Mouse (Mus musculus): ENCODE measurements around the gene Slc25a25. TPM values are rescaled to one million over a fixed set of nuclear protein-coding genes. Genes with fewer than 3 reads are reported as not detected.

Gene Slc25a25
- 4.1 TPM for polyA plus RNA-seq (2017; shearing (Covaris generic))

DNA sequence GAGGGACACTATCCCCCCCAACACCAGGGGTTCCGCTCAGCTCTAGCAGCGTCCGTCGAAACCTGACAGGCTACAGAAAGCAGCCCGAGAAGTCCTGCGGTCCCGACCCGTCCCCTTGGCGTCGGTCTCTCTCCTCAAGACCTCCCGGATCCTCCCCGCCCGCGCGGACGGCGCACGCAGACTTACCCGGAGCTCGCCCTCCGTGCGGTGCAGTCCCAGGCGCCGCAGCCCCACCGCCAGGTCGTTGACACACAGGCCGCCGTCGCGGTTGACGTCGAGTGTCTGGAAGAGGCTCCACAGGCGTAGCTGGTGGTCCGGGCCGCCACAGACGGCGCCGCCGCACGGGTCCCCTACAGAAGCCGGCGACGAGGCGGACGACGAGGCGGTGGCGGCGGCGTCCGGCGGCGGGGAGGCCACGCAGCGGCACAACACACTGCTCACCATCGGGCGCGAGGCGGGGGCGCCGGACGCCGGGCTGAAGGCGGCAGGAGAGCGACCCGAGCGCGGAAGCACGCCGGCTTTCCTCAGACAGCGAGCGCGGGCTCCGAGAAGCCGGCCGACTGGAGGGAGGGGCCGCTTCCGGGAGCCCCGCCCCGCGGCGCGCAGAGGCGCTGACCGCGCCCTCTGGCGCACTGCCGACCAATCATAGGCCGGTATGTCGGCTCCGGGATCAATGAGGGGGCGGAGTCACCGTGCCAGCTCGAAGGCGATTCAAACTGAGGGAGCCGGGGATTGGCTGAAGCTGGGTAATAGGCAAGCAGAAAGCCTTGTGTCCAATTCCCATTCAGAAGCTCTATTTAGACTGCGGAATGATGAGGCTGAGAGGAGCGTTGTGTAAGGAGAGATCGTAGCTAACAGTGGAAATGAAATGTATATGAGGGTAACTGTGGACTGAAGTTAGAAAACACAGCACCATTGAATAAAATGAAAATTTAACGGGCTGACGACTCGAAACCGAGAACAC lies at the start of gene Slc25a25:
Slc25a25 (minus strand) TSS at position 565 of the 964 bp plus-strand sequence.

DNA sequence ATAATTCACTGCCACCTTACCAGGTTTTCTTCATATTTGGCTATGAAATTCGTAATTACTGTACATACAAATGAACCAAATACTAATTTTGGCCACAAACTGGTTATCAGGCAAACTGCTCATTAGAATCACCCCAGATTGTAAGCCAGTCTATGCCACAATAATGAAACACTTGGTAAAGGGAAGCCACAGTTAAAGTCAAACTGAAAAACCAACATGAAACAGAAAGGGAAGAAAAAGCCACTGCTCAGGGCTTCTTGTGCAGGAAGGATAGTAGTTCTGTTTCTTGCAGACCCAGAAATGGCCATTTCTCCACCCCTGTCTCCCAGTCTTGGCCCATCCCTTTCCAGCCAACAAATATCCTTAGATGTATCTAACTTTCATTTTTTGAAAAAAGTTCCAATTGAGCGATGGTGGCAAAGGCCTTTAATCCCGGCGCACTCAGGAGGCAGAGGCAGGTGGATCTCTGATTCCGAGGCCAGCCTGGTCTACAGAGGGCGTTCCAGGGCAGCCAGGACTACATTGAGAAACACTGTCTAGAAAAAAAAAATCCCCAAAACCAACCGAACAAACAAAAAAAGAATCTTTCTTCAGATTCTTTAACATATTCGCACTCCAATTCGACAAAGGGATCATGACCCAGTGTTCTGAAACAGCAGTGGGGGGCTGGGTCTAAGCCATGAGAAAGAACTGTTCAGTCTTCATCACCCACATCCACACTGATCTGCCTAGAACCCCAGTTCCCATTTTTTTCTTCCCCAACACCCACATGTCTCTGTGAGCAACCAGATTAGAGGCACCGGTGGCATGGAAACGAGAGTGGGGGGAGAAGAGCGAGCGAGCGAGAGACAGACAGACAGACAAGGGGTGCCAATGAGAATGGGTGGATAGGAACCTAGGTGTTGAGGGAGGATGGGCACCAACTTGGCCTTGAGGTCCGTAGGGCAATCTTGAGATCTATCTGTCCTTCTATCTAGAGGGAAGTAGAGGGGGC lies 1.2 kb downstream of the Slc25a25 start, which contains the start of gene Naif1:
Naif1 (plus strand) TSS at position 697 of the 994 bp plus-strand sequence.

DNA sequence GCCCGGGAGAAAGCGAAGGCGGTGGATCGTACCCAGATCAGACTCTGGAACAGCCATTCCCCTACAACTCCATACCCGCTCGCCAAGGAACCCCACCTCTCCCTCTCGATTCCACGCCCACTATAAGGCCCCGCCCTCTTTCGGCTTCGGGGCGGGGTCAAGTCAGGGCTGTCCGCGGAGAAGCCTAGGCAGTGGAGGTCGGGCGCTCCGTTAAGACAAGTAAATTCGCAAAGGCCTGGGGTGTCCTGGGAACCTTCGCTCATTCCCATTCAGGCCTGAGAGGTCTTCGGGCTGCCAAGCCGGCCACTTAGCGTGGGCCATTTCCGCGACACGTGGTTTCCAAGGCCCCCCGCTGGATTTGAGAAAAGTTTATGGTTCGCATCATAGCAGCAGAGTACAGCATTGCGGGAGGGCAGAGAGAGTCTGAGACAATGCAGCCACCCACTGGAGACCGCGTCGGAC lies 55.7 kb downstream of the Slc25a25 start, which contains the start of gene Ptges2:
Ptges2 (plus strand) TSS at position 413 of the 462 bp plus-strand sequence.

DNA sequence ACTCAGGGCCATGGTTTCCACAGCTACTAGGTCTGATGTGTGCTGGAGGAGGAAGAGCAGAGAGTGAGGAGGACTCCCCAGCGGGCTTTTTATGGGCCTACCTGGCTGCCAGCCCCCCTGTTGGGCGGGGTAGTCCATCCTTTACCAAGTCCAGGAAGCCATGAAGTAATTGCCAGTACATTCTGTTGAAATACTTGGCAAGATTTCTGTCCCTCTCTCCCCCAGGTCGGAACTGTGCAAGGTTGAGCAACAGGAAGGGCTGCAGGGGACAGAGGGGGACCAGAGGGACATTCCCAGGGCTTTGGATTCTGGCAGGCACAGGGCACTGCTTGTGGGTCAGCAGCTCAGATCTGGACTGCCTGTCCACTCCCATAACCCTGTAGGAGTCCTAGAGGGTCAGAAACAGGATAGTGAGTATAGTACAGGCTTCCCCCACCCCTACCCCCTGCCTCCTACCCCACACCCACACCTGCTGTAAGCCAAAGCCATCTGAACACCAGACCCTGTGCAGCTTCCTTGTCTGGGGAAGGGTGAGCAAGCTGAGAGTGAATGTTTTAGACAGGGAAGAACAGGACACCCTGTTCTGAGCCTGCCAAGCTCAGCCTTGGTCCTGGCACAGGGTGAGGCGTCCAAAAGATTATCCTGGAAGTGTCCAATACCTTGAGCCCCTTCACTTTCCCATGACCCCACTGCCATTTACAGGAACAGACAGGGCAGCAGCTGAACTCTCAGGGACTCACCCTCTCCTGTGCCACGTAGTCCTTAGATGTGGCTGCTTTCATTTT lies 63.3 kb downstream of the Slc25a25 start, which contains the start of gene Lcn2:
Lcn2 (minus strand) TSS at position 547 of the 785 bp plus-strand sequence.

DNA sequence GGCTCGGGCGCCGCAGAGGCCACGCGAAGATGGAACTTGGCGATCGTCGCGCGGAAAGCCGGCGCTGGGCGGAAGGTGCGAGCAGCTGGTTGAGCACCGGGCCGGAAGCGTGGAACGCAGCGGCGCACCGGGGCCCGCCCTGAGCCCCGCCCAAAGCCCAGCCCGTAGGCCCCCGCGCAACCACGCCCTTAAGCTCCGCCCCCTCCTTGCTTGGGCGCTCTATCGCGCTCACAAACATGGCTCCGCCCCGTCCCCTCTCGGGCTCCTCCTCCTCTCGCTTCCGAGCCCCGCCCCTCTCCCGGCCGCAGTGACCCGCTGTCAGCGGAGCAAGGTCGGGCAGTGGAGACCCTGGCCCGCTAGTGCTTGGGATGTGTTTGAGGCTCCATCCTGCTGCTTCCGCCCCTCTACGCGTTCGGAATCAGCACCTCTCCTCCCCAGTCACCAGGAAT lies 69.4 kb downstream of the Slc25a25 start, which contains the start of gene 1110008P14Rik:
1110008P14Rik (minus strand) TSS at position 164 of the 449 bp plus-strand sequence.

Other genes starting within 250 kb of the Slc25a25 start
- 11.7 TPM for gene Pomt1, start 214.9 kb downstream of the Slc25a25 start, polyA plus RNA-seq (2017; shearing (Covaris generic))
- 90.7 TPM for gene Uck1, start 191.3 kb downstream of the Slc25a25 start, polyA plus RNA-seq (2017; shearing (Covaris generic))
- gene Golga2, start 164.1 kb downstream of the Slc25a25 start, polyA plus RNA-seq (2017; shearing (Covaris generic)), result 45.3 TPM
- 279 TPM for gene Swi5, start 163.4 kb downstream of the Slc25a25 start, polyA plus RNA-seq (2017; shearing (Covaris generic))
- 122 TPM for gene Ciz1, start 99.1 kb downstream of the Slc25a25 start, polyA plus RNA-seq (2017; shearing (Covaris generic))
- not detected for gene Dnm1, start 98.1 kb downstream of the Slc25a25 start, polyA plus RNA-seq (2017; shearing (Covaris generic))
- gene 1110008P14Rik, start 69.5 kb downstream of the Slc25a25 start, polyA plus RNA-seq (2017; shearing (Covaris generic)), result 85.2 TPM
- not detected for gene Lcn2, start 63.2 kb downstream of the Slc25a25 start, polyA plus RNA-seq (2017; shearing (Covaris generic))
- gene Ptges2, start 55.5 kb downstream of the Slc25a25 start, polyA plus RNA-seq (2017; shearing (Covaris generic)), result 2.2 TPM
- 8.3 TPM for gene Naif1, start 988 bp downstream of the Slc25a25 start, polyA plus RNA-seq (2017; shearing (Covaris generic))
- 59.5 TPM for gene Fam102a, start 83.9 kb upstream of the Slc25a25 start, polyA plus RNA-seq (2017; shearing (Covaris generic))
- gene Dpm2, start 119.4 kb upstream of the Slc25a25 start, polyA plus RNA-seq (2017; shearing (Covaris generic)), result 142 TPM
- not detected for gene Pip5kl1, start 123.4 kb upstream of the Slc25a25 start, polyA plus RNA-seq (2017; shearing (Covaris generic))
- gene 9430097D07Rik, start 124.2 kb upstream of the Slc25a25 start, polyA plus RNA-seq (2017; shearing (Covaris generic)), result not detected
- 47.0 TPM for gene St6galnac4, start 135.7 kb upstream of the Slc25a25 start, polyA plus RNA-seq (2017; shearing (Covaris generic))
- gene St6galnac6, start 148.3 kb upstream of the Slc25a25 start, polyA plus RNA-seq (2017; shearing (Covaris generic)), result 3.4 TPM
- gene Ak1, start 170.3 kb upstream of the Slc25a25 start, polyA plus RNA-seq (2017; shearing (Covaris generic)), result not detected
- gene Eng, start 195.2 kb upstream of the Slc25a25 start, polyA plus RNA-seq (2017; shearing (Covaris generic)), result 0.23 TPM